Mouse (Mus musculus): ENCODE measurements at regions not wholly inside any gene's neighbourhood (a gene's known extent, or its start where the extent isn't known, plus 50 kb on each side); places are given as distances from the start of the nearest gene placed in this dataset.

DNA sequence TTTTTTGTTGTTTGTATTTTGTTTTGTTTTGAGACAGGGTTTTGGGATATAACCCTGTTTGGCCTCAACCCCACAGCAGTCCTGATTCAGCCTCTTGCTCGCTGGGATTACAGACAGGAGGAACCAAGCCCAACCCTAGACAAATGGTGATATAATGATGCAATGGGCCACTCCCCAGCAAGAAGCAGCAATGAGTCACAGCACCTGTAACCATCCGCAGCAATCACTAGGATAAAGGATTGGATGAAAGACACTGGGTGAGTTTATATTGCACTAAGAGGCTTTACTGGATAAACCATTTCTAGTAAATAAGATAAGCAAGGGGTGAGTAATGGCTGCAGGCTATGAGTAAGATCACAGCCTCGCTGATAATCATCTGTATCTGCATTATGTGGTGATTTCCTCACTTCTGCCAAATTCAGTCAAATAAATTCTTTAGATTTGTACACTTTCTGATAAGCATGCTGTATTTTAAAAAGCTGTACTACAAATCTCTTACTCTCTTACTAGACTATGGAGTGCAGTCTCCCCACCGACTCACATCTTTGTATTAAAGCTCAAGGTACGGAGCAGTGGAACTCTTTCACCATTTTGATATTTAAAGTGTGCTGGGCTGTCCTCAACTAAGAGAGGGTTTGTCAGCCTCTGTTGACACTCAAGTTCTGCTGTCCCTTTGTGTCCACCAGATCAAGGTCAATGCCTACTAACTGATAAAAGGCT lies 57.6 kb upstream of the Tle4 start:
- H3K27ac ChIP-seq (replicated peaks): no peak overlapping the region
- no peak for TF ChIP-seq EP300 (optimal IDR thresholded peaks at IDR 0.05)
- TF ChIP-seq CTCF (IDR thresholded peaks at IDR 0.05; ENCODE audit: low read depth): no peak
- no peaks in the 10 kb centered on the region for H3K36me3 ChIP-seq (ENCODE audit: control insufficient read depth, insufficient read depth, low read length)
- no peaks in the 10 kb centered on the region for H3K27me3 ChIP-seq (ENCODE audit: control insufficient read depth, insufficient read depth, low read length)
- 34% methylated on average over 5 of the region's 5 CpGs for WGBS
- no peak overlapping the region for H3K9ac ChIP-seq (ENCODE audit: low read length)
- peak; percentile 73 for ATAC-seq (ENCODE audit: low FRiP score, low TSS enrichment)
- no peak overlapping the region for H3K4me3 ChIP-seq (ENCODE audit: low read depth, low read length)
- no peaks in the 10 kb centered on the region for H3K9me3 ChIP-seq (ENCODE audit: control insufficient read depth, low read length)
- H3K4me1 ChIP-seq (replicated peaks; ENCODE audit: control insufficient read depth, insufficient read depth): no peaks in the 10 kb centered on the region
- H3K4me2 ChIP-seq (replicated peaks; ENCODE audit: low read depth): no peak overlapping the region
- no peak for DNase-seq (ENCODE audit: low spot score)

Measured in stomach, postnatal 0 days (tissue).